Mouse (Mus musculus): ENCODE measurements around the gene Zfp524. TPM values are rescaled to one million over a fixed set of nuclear protein-coding genes. Genes with fewer than 3 reads are reported as not detected.

The Zfp524 gene
- total and polyA plus RNA-seq, 3 experiments = 8.9 to 37.2 (median 11.4) TPM

DNA sequence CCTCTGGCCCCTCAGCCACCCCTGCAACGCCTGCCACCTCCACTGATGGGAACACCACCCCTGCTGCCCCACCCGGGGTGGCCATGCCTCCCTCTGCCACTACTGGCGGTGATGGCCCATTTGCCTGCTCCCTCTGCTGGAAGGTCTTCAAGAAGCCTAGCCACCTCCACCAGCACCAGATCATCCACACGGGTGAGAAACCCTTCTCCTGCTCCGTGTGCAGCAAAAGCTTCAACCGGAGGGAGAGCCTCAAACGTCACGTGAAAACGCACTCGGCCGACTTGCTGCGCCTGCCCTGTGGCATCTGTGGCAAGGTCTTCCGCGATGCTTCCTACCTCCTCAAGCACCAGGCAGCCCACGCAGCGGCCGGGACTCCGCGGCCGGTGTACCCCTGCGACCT lies 15.7 kb downstream of the Zfp524 start:
- no peak for TF ChIP-seq POLR2AphosphoS5 (IDR thresholded peaks at IDR 0.05; ENCODE audit: insufficient replicate concordance, low read depth, low read length)
- no peak for TF ChIP-seq GATA1 (IDR thresholded peaks at IDR 0.05; ENCODE audit: borderline replicate concordance, low read length)
- TF ChIP-seq TAL1 (conservative IDR thresholded peaks at IDR 0.05; ENCODE audit: low read depth, low read length) = no peak
- TF ChIP-seq GATA2 (IDR thresholded peaks at IDR 0.05; ENCODE audit: borderline replicate concordance, low read depth, low read length) = no peak
- no peak for TF ChIP-seq CTCF (IDR thresholded peaks at IDR 0.05; ENCODE audit: low read depth, low read length)
- peaks cover 33% of the 10 kb centered on the region for H3K9me3 ChIP-seq (replicated peaks)
- H3K4me3 ChIP-seq (ENCODE audit: low read depth, low read length) = peak overlapping the region; percentile 54
- peaks cover 12% of the 10 kb centered on the region; the same call in 1 of the 2 replicates for H3K27me3 ChIP-seq (ENCODE audit: insufficient read depth, low read length)
- H3K36me3 ChIP-seq (replicated peaks) = peaks cover 98% of the 10 kb centered on the region
- no peak for DNase-seq (ENCODE audit: low spot score)
- H3K4me1 ChIP-seq (ENCODE audit: insufficient read depth, low read depth, low read length) = peaks cover 22% of the 10 kb centered on the region
- ATAC-seq (ENCODE audit: extremely low read depth, insufficient number of reproducible peaks, low FRiP score, poor library complexity, severe bottlenecking) = no peak

DNA sequence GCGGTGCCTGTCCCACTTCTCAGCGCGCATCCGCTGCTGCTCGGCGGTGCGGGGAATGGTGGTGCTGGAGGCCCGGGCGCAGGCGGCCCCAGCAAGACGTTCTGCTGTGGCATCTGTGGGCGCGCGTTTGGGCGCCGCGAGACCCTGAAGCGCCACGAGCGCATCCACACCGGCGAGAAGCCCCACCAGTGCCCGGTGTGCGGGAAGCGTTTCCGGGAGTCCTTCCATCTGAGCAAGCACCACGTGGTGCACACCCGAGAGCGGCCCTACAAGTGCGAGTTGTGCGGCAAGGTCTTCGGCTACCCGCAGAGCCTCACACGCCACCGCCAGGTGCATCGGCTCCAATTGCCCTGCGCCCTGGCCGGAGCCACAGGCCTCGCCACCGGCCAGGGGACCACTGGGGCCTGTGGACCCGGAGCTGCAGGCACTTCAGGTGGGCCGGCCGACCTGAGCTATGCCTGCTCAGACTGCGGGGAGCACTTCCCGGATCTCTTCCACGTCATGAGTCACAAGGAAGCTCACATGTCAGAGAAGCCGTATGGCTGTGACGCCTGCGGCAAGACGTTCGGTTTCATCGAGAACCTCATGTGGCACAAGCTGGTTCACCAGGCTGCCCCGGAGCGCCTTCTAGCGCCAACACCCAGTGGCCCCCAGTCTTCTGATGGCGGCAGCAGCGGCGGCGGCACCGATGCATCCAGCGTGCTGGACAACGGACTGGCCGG lies 16.5 kb downstream of the Zfp524 start:
- Histone ChIP-seq H3K27me3 (ENCODE audit: insufficient read depth, low read length) (peaks cover 12% of the 10 kb centered on the region; the same call in 1 of the 2 replicates), H3K4me1 (ENCODE audit: insufficient read depth, low read depth, low read length) (peaks cover 17% of the 10 kb centered on the region), H3K36me3 (replicated peaks) (peaks cover 98% of the 10 kb centered on the region), H3K4me3 (ENCODE audit: low read depth, low read length) (peak overlapping the region; percentile 54), H3K9me3 (replicated peaks) (peaks cover 33% of the 10 kb centered on the region)
- ATAC-seq (ENCODE audit: extremely low read depth, insufficient number of reproducible peaks, low FRiP score, poor library complexity, severe bottlenecking) (no peak), DNase-seq (ENCODE audit: low spot score) (no peak)
- TF ChIP-seq CTCF (IDR thresholded peaks at IDR 0.05; ENCODE audit: low read depth, low read length) = no peak
- no peak for TF ChIP-seq POLR2AphosphoS5 (IDR thresholded peaks at IDR 0.05; ENCODE audit: insufficient replicate concordance, low read depth, low read length)
- no peak for TF ChIP-seq GATA1 (IDR thresholded peaks at IDR 0.05; ENCODE audit: borderline replicate concordance, low read length)
- no peak for TF ChIP-seq TAL1 (conservative IDR thresholded peaks at IDR 0.05; ENCODE audit: low read depth, low read length)
- no peak for TF ChIP-seq GATA2 (IDR thresholded peaks at IDR 0.05; ENCODE audit: borderline replicate concordance, low read depth, low read length)

DNA sequence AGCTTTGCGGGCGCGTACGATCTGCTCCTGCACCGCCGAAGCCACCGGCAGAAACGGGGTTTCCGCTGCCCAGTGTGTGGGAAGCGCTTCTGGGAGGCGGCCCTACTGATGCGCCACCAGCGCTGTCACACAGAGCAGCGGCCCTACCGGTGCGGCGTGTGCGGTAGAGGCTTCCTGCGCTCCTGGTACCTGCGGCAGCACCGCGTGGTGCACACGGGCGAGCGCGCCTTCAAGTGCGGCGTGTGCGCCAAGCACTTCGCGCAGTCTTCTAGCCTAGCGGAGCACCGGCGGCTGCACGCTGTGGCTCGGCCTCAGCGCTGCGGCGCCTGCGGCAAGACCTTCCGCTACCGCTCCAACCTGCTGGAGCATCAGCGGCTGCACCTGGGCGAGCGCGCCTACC lies 17.3 kb downstream of the Zfp524 start:
- no peak for TF ChIP-seq TAL1 (conservative IDR thresholded peaks at IDR 0.05; ENCODE audit: low read depth, low read length)
- Histone ChIP-seq H3K9me3 (replicated peaks) (peaks cover 33% of the 10 kb centered on the region), H3K4me1 (ENCODE audit: insufficient read depth, low read depth, low read length) (peaks cover 15% of the 10 kb centered on the region), H3K27me3 (ENCODE audit: insufficient read depth, low read length) (peaks cover 12% of the 10 kb centered on the region; the same call in 1 of the 2 replicates), H3K4me3 (ENCODE audit: low read depth, low read length) (peak overlapping the region; percentile 54; the same call in 1 of the 2 replicates), H3K36me3 (replicated peaks) (peaks cover 98% of the 10 kb centered on the region)
- DNase-seq (ENCODE audit: low spot score) (no peak), ATAC-seq (ENCODE audit: extremely low read depth, insufficient number of reproducible peaks, low FRiP score, poor library complexity, severe bottlenecking) (no peak)

GRCm38 (mm10) chr7:5033818-5034217 lies 19.6 kb downstream of the Zfp524 start, which contains the start of gene 4632433K11Rik:
Gene 4632433K11Rik, plus strand, starts transcription at chr7:5034118.
- Histone ChIP-seq H3K4me1 (ENCODE audit: insufficient read depth, low read depth, low read length) (peaks cover 19% of the 10 kb centered on the region), H3K9me3 (replicated peaks) (peaks cover 31% of the 10 kb centered on the region), H3K4me3 (ENCODE audit: low read depth, low read length) (no peak within 1 kb of the TSS), H3K27me3 (ENCODE audit: insufficient read depth, low read length) (peaks cover 12% of the 10 kb centered on the region; the same call in 1 of the 2 replicates), H3K36me3 (replicated peaks) (peaks cover 80% of the 10 kb centered on the region)
- no peak for DNase-seq (ENCODE audit: low spot score)
- TF ChIP-seq TAL1 (conservative IDR thresholded peaks at IDR 0.05; ENCODE audit: low read depth, low read length) (no peak), CTCF (IDR thresholded peaks at IDR 0.05; ENCODE audit: low read depth, low read length) (no peak), GATA2 (IDR thresholded peaks at IDR 0.05; ENCODE audit: borderline replicate concordance, low read depth, low read length) (no peak), GATA1 (IDR thresholded peaks at IDR 0.05; ENCODE audit: borderline replicate concordance, low read length) (no peak), POLR2AphosphoS5 (IDR thresholded peaks at IDR 0.05; ENCODE audit: insufficient replicate concordance, low read depth, low read length) (no peak)
- ATAC-seq (ENCODE audit: extremely low read depth, insufficient number of reproducible peaks, low FRiP score, poor library complexity, severe bottlenecking) = no peak

- H3K27me3 ChIP-seq (ENCODE audit: insufficient read depth, low read length) = no peaks in the 10 kb centered on the region
- DNase-seq (ENCODE audit: low spot score) (no peak), ATAC-seq (ENCODE audit: extremely low read depth, insufficient number of reproducible peaks, low FRiP score, poor library complexity, severe bottlenecking) (no peak)
- TF ChIP-seq CTCF (IDR thresholded peaks at IDR 0.05; ENCODE audit: low read depth, low read length) = no peak
- peaks cover 14% of the 10 kb centered on the region for H3K9me3 ChIP-seq (replicated peaks)
- H3K4me1 ChIP-seq (ENCODE audit: insufficient read depth, low read depth, low read length) = peaks cover 24% of the 10 kb centered on the region
- peaks cover 64% of the 10 kb centered on the region for H3K36me3 ChIP-seq (replicated peaks)
- H3K4me3 ChIP-seq (ENCODE audit: low read depth, low read length) = no peak overlapping the region
Measured at GRCm38 (mm10) chr7:5035628-5036027, 21.4 kb downstream of the Zfp524 start.

- H3K9me3 ChIP-seq (replicated peaks) = peaks cover 9% of the 10 kb centered on the region
- H3K27me3 ChIP-seq (ENCODE audit: insufficient read depth, low read length) = no peaks in the 10 kb centered on the region
- no peak for TF ChIP-seq GATA1 (IDR thresholded peaks at IDR 0.05; ENCODE audit: borderline replicate concordance, low read length)
- no peak for TF ChIP-seq POLR2AphosphoS5 (IDR thresholded peaks at IDR 0.05; ENCODE audit: insufficient replicate concordance, low read depth, low read length)
- no peak for TF ChIP-seq GATA2 (IDR thresholded peaks at IDR 0.05; ENCODE audit: borderline replicate concordance, low read depth, low read length)
- no peak for TF ChIP-seq CTCF (IDR thresholded peaks at IDR 0.05; ENCODE audit: low read depth, low read length)
- no peak for TF ChIP-seq TAL1 (conservative IDR thresholded peaks at IDR 0.05; ENCODE audit: low read depth, low read length)
- ATAC-seq (ENCODE audit: extremely low read depth, insufficient number of reproducible peaks, low FRiP score, poor library complexity, severe bottlenecking) (no peak), DNase-seq (ENCODE audit: low spot score) (no peak)
- H3K4me3 ChIP-seq (ENCODE audit: low read depth, low read length) = no peak overlapping the region
- H3K4me1 ChIP-seq (ENCODE audit: insufficient read depth, low read depth, low read length) = peaks cover 24% of the 10 kb centered on the region
- peaks cover 62% of the 10 kb centered on the region for H3K36me3 ChIP-seq (replicated peaks)
Measured at GRCm38 (mm10) chr7:5036136-5036535, 21.9 kb downstream of the Zfp524 start.
